Mouse (Mus musculus): ENCODE results near the gene Timm13. TPM values are rescaled to one million over a fixed set of nuclear protein-coding genes. Genes with fewer than 3 reads are reported as not detected.

Timm13 gene
- polyA plus RNA-seq, 1 experiment, result 310 TPM

DNA sequence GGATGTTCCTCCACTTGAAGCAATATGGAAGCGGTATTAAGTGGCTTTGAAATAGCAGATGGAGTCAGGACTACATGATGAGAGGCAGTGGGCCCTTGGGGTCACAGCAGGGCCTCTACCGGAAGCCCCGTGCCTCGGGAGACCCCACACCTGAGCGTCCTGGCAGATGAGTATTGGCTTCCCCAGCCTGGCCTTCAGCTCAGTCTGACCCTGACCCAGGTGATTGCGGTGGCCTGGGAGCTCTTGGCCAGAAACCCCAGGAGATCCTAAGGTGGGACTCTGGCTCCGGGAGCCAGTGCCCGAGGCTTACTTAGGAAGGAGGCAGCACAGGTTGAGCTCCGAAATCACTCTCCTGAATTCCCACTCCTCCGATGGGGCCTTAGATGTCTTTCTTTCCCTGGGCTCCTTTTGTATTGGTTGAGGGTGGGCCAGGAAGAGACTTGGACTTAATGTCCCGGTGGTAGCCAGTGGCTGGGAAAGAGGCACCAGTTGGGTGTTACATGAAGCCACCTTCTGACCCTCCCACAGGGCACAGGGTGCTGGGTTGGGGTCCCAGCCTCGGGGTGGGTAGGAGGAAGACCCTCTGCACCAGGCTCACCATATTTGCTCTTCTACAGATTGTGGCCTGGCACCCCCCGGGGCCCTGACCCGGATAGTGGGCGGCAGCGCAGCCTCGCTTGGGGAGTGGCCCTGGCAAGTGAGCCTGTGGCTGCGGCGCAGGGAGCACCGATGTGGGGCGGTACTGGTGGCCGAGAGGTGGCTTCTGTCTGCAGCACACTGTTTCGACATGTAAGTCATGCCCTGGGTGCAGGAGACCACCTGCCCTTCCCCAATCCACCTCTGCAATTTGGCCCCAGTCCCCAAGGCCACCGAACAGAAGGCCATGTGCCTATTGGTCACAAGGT lies 3.9 kb downstream of the Timm13 start:
- WGBS, result 86% methylated on average over 24 of the region's 24 CpGs
- DNase-seq, result no peak
- H3K4me1 ChIP-seq (replicated peaks; ENCODE audit: control insufficient read depth, insufficient read depth, low read length), result peaks cover 12% of the 10 kb centered on the region
- H3K4me3 ChIP-seq (ENCODE audit: control insufficient read depth, insufficient read depth, low read length), result no peak overlapping the region
- H3K36me3 ChIP-seq (ENCODE audit: control insufficient read depth, insufficient read depth, low read length), result no peaks in the 10 kb centered on the region; the same call in 1 of the 2 replicates
- H3K27ac ChIP-seq (ENCODE audit: control insufficient read depth, insufficient read depth, low read length), result no peak overlapping the region
- TF ChIP-seq CTCF (IDR thresholded peaks at IDR 0.05; ENCODE audit: borderline replicate concordance, control insufficient read depth, extremely low read depth, insufficient read depth, low read length, poor library complexity), result no peak
- no peak for TF ChIP-seq POLR2A (IDR thresholded peaks at IDR 0.05; ENCODE audit: control insufficient read depth, extremely low read depth, insufficient read depth, low read length, poor library complexity)
- no peaks in the 10 kb centered on the region for H3K27me3 ChIP-seq (ENCODE audit: control insufficient read depth, insufficient read depth, low read length)

DNA sequence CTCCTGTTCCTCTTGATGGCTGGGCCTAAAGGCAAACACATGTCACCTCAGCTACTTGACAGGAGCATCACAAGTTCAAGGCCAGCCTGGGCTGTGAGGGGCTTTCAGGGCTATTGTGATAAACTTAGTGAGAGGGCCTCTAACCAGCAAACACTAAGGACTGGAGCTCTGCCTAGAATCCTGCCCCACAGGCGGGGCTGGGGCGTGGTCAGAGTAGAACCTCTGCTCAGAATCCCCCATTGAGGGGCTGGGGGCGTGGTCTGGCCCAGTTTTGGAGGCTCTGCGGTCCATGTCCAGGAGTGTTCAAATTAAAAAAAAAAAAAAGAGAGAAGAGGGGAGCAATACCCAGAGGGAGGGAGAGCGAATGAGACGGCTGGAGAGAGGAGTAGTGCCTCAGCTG lies 5.1 kb downstream of the Timm13 start:
- no peak for TF ChIP-seq CTCF (IDR thresholded peaks at IDR 0.05; ENCODE audit: borderline replicate concordance, control insufficient read depth, extremely low read depth, insufficient read depth, low read length, poor library complexity)
- no peak for TF ChIP-seq POLR2A (IDR thresholded peaks at IDR 0.05; ENCODE audit: control insufficient read depth, extremely low read depth, insufficient read depth, low read length, poor library complexity)
- DNase-seq, result no peak
- Histone ChIP-seq H3K27me3 (ENCODE audit: control insufficient read depth, insufficient read depth, low read length) (no peaks in the 10 kb centered on the region), H3K36me3 (ENCODE audit: control insufficient read depth, insufficient read depth, low read length) (no peaks in the 10 kb centered on the region; the same call in 1 of the 2 replicates), H3K4me1 (replicated peaks; ENCODE audit: control insufficient read depth, insufficient read depth, low read length) (peaks cover 9% of the 10 kb centered on the region), H3K4me3 (ENCODE audit: control insufficient read depth, insufficient read depth, low read length) (no peak overlapping the region), H3K27ac (ENCODE audit: control insufficient read depth, insufficient read depth, low read length) (no peak overlapping the region)
- 90% methylated on average over 6 of the region's 6 CpGs for WGBS

DNA sequence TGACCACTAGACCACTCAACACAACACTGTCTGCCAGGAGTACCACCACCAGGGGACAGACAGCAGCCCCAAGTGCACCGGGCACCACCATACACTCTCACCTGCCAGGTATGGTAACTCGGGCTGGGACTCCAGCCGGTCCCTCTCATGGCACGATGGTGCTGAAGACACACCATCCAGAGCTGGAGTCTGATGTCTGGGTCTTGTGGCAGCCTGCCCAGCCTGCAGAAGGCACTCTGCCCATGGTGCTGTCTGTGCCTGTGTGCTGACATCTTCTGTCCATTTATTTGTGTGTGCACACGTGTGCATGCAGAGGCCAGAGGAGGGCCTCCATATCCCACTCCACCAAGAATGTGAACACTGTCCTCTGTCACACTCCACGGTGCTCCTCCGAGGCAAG lies 5.7 kb downstream of the Timm13 start:
- no peak for TF ChIP-seq POLR2A (IDR thresholded peaks at IDR 0.05; ENCODE audit: control insufficient read depth, extremely low read depth, insufficient read depth, low read length, poor library complexity)
- no peak for TF ChIP-seq CTCF (IDR thresholded peaks at IDR 0.05; ENCODE audit: borderline replicate concordance, control insufficient read depth, extremely low read depth, insufficient read depth, low read length, poor library complexity)
- 87% methylated on average over 7 of the region's 7 CpGs for WGBS

DNA sequence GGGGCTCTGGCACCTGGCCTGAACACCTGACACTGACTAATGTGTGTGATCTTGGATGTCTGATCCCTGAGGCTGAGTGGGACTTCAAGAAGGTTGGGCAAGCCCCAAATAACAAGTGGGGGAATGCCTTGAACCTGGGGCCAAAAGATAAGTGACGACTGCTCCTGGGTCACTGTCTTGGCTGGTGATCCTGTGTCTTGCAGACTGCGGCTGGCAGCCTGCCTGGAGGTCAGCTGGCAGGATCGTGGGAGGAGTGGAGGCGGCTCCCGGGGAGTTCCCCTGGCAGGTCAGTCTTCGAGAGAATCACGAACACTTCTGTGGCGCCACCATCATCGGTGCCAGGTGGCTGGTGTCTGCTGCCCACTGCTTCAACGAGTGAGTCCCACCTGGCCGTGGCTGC lies 13.6 kb downstream of the Timm13 start:
- Histone ChIP-seq H3K4me3 (ENCODE audit: control insufficient read depth, insufficient read depth, low read length) (no peak overlapping the region), H3K4me1 (replicated peaks; ENCODE audit: control insufficient read depth, insufficient read depth, low read length) (no peaks in the 10 kb centered on the region), H3K27ac (ENCODE audit: control insufficient read depth, insufficient read depth, low read length) (no peak overlapping the region), H3K36me3 (ENCODE audit: control insufficient read depth, insufficient read depth, low read length) (no peaks in the 10 kb centered on the region), H3K27me3 (ENCODE audit: control insufficient read depth, insufficient read depth, low read length) (no peaks in the 10 kb centered on the region; the same call in 1 of the 2 replicates)
- no peak for DNase-seq
- WGBS, result 49% methylated on average over 11 of the region's 11 CpGs
- TF ChIP-seq CTCF (IDR thresholded peaks at IDR 0.05; ENCODE audit: borderline replicate concordance, control insufficient read depth, extremely low read depth, insufficient read depth, low read length, poor library complexity), result no peak
- no peak for TF ChIP-seq POLR2A (IDR thresholded peaks at IDR 0.05; ENCODE audit: control insufficient read depth, extremely low read depth, insufficient read depth, low read length, poor library complexity)

More for the DNA sequence above, 5.7 kb downstream of the Timm13 start:
- no peak for DNase-seq
- Histone ChIP-seq H3K4me1 (replicated peaks; ENCODE audit: control insufficient read depth, insufficient read depth, low read length) (peaks cover 8% of the 10 kb centered on the region), H3K4me3 (ENCODE audit: control insufficient read depth, insufficient read depth, low read length) (no peak overlapping the region), H3K36me3 (ENCODE audit: control insufficient read depth, insufficient read depth, low read length) (no peaks in the 10 kb centered on the region; the same call in 1 of the 2 replicates), H3K27ac (ENCODE audit: control insufficient read depth, insufficient read depth, low read length) (no peak overlapping the region), H3K27me3 (ENCODE audit: control insufficient read depth, insufficient read depth, low read length) (no peaks in the 10 kb centered on the region)

DNA sequence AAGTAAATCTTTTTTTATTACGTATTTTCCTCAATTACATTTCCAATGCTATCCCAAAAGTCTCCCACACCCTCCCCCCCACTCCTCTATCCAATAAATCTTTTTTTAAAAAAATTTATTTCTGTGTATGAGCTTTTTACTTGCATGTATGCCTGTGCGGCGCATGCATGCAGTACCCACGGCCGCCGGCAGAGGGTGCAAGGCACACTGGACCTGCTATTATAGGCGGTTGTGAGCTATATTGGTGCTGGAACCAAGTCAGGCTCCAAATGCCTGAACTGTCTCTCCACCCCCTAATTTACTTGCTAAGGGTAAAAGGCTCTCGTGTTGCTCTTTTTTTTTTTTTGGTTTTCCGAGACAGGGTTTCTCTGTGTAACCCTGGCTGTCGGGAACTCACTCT lies 19.5 kb downstream of the Timm13 start:
- TF ChIP-seq CTCF (IDR thresholded peaks at IDR 0.05; ENCODE audit: borderline replicate concordance, control insufficient read depth, extremely low read depth, insufficient read depth, low read length, poor library complexity), result peak; percentile 95
- no peak for TF ChIP-seq POLR2A (IDR thresholded peaks at IDR 0.05; ENCODE audit: control insufficient read depth, extremely low read depth, insufficient read depth, low read length, poor library complexity)
- Histone ChIP-seq H3K4me3 (ENCODE audit: control insufficient read depth, insufficient read depth, low read length) (no peak overlapping the region), H3K4me1 (replicated peaks; ENCODE audit: control insufficient read depth, insufficient read depth, low read length) (no peaks in the 10 kb centered on the region; the same call in 1 of the 2 replicates), H3K27ac (ENCODE audit: control insufficient read depth, insufficient read depth, low read length) (no peak overlapping the region), H3K27me3 (ENCODE audit: control insufficient read depth, insufficient read depth, low read length) (no peaks in the 10 kb centered on the region), H3K36me3 (ENCODE audit: control insufficient read depth, insufficient read depth, low read length) (no peaks in the 10 kb centered on the region)
- DNase-seq, result peak; percentile 80
- WGBS, result 30% methylated on average over 10 of the region's 10 CpGs

DNA sequence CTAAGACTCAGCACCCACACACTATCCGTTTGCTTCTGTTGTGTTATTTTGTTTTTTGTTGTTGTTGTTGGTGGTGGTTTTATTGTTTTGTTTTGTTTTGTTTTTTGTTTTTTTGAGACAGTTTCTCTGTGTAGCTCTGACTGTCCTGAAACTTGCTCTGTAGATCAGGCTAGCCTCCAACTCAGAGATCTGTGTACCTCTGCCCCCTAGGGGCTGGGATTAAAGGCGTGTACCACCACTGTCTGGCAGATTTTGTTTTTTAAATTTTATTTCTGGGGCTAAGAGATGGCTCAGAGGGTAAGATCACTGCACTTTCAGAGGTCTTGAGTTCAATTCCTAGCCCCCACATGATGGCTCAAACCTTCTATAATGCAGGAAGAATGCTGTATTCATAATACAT lies 19.9 kb downstream of the Timm13 start:
- Histone ChIP-seq H3K27ac (ENCODE audit: control insufficient read depth, insufficient read depth, low read length) (no peak overlapping the region), H3K27me3 (ENCODE audit: control insufficient read depth, insufficient read depth, low read length) (no peaks in the 10 kb centered on the region), H3K4me3 (ENCODE audit: control insufficient read depth, insufficient read depth, low read length) (no peak overlapping the region), H3K4me1 (replicated peaks; ENCODE audit: control insufficient read depth, insufficient read depth, low read length) (no peaks in the 10 kb centered on the region; the same call in 1 of the 2 replicates), H3K36me3 (ENCODE audit: control insufficient read depth, insufficient read depth, low read length) (no peaks in the 10 kb centered on the region)
- DNase-seq, result no peak
- WGBS, result 71% methylated on average over 2 of the region's 2 CpGs
- TF ChIP-seq CTCF (IDR thresholded peaks at IDR 0.05; ENCODE audit: borderline replicate concordance, control insufficient read depth, extremely low read depth, insufficient read depth, low read length, poor library complexity) (no peak), POLR2A (IDR thresholded peaks at IDR 0.05; ENCODE audit: control insufficient read depth, extremely low read depth, insufficient read depth, low read length, poor library complexity) (no peak)
